Mouse (Mus musculus) monocyte, adult 59 days (primary cell): ENCODE data around the gene Cobl. TPM values are rescaled to one million over a fixed set of nuclear protein-coding genes. Genes with fewer than 3 reads are reported as not detected.

Experiments used
- total RNA-seq, 2 experiments: library from RNA; stranded (reverse); gene quantifications; one replicate each; pipeline ENCODE4 v1.2.4; 2023

The Cobl gene
- total RNA-seq: under 1 TPM; 0.26 to 0.67 TPM

GRCm38 (mm10) chr11:12464181-12465162 is at the start of gene Cobl:
TSS of gene Cobl (minus strand) at chr11:12464960.

